Mouse (Mus musculus): ENCODE data around the gene Chd9.
"Not testable (repeated sequence)": the region's sequence is repeated elsewhere in the genome, so short reads cannot be mapped to it uniquely, and the experiment has no call there.

The Chd9 gene

DNA sequence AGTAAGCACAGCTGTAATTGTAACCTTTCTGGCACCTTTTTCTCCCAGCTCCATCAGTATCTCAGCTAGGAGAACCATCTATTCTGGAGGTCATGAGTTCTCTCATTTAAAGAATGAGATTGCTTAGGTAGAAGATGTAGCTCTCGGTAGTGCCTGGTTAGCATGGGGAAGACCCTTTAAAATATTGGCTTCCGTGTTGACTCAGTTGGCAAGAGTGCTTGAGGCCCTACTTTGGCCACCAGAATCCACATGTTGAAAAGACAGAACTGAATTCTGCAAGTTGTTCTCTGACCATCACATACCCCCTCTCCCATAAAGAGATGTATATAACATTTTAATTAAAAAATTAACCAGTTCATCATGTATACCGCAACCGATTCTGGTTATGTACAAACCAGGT lies 78.8 kb downstream of the Chd9 start:
- in situ Hi-C loops (cut with MboI), result no loop called here

DNA sequence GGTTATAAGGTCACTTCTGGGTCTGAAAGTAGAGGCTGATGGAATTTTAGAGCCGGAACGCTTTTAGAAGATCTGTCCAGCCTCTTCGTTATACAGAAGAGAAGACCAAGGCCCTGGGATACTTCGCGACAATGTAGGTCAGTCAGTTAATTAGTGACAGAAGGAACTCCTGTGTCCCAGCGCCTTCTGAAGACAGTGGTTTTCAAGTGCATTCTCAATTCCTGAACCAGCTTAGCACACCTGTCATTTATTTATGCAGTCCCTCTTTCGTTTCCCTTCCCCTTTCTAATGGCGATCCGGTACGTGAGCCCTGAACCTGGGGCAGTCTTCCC lies 79.3 kb downstream of the Chd9 start:
- in situ Hi-C loops (cut with MboI), result no loop called here

DNA sequence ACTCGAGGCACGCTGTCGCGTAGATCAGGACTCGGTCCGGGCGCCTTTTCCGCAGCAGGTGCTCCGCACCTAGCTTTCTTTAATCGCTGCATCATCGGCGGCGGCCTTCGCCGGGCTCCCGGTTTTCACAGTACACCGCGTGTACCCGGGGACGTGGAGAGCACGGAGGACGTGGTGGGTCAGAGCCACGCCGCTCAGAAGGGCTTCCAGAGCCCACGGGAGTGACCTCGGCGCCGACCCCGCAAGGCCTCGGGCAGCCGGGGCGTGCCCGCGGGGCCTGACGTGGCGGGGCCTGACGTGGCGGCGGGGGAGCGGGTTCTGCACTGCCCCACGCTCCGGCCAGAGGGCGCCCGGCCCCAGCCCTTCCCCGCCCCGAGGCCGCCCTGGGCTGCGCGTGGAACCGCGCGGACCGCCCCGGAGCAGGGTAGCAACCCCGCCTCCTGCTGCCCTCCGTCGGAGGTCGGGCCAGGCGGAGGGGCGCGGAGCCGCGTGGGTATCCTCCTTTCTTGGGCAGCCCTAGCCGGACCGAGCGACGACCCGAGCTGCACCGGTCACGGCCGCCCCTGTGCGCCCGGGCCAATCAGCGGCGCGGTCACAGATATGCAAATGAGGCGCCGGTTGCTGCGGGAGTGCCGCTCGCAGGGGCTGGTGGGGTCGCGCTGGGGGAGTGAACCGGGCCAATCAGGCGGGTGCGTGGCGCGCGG lies 79.8 kb downstream of the Chd9 start:
- in situ Hi-C loops (cut with MboI), result no loop called here

DNA sequence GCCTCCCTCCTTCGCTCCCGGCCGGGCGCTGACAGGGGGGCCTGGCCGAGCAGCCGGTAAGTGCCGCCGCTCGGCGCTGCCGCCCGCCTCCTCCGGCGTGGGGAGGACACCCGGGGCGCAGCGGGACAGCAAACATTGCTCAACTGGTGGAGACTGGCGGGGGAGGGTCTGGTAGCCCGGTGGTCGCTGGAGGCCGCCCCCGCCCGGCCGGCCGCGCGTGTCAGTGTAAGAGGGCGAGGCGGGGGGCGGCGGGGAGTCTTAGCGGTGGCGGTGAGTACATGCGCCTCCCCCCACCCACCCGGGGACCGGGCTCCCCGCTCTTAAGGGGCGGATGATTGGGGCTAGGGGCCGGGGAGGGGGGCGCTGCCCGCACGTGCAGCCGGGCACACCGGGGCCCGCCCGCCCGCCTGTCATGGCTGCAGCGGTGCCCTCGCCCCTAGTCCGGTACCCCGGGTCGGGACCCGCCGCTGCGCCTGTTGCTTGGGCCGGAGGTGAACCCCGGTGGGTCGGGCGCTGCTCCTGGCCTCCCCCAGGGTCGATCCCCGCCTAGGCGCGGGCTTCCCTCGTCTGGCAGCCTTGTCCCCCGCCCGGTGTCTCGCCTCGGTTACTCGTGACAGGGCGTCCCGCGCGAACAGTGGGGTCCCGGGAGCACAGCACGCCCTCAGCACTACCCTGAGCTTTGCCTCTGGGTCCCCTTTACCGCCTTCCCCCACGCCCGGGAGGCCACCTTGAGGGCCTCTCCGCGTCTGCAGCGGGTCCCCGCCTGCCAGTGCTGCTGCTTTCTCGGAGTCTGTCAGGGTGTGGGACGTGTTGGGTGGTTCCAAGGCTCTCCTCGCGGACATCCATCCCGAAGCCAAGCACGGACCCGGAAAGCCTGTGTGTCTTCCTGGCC lies 80.7 kb downstream of the Chd9 start:
- in situ Hi-C loops (cut with MboI), result no loop called here

DNA sequence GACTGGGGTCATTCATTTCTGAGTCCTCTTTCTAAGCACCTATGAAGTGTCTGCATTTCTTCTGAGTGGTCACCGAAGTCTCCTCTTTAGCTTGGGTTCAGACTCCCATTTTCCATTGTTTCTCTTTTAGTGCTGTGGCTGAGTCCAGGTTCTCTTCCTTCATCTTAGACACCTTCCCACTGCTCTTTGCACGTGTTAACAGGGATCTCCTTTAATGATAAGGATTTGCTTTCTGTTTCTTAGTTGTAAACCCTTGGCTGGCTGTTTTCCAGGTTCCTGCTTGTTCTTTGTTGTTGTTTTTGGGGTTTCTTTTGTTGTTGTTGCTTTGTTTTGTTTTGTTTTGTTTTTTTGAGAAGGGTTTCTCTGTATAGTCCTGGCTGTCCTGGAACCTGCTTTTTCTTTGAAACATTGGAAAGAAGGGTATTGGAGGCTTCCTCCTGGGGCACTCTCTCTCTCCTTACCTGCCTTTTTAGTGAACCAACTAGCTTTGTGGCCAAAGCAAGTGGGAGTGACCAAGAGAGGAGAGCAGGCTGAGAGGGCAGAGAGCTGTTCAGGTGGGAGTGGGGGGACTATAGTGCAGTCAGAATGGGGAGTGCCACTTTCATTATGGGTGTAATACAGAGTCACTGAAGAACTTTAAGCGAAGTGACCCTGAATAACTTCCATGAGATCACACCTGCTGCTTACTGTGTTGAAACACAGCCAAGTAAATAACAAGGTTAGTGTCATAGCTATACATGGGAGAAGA lies 95.2 kb downstream of the Chd9 start:
- in situ Hi-C loops (cut with MboI), result no loop called here

DNA sequence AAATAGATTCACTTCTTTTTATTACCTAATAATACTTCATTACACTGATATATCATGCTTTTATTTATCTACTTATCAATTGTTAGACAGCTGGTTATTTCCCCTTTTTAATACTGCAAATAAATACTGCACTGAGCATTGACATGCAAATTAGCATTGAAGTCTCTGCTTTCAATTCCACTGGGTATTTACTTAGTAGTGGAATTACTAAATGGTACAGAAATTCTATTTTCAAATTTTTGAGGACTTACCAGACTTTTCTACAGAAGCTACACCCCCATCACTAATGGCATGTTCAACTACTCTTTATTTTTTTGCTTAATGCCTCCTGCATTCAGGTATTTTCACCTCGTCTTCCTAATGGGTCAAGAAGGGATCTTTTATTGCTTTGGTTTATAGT lies 100.3 kb downstream of the Chd9 start:
- in situ Hi-C loops (cut with MboI), result no loop called here

- in situ Hi-C loops (cut with MboI), result not testable (repeated sequence)
Observed at GRCm38 (mm10) chr8:90930125-90930524, 102.0 kb downstream of the Chd9 start.

GRCm38 (mm10) chr8:90932934-90933333 lies 104.8 kb downstream of the Chd9 start:
- in situ Hi-C loops (cut with MboI), result no loop called here

- in situ Hi-C loops (cut with MboI), result no loop called here
Observed at GRCm38 (mm10) chr8:90934786-90935185, 106.6 kb downstream of the Chd9 start.

DNA sequence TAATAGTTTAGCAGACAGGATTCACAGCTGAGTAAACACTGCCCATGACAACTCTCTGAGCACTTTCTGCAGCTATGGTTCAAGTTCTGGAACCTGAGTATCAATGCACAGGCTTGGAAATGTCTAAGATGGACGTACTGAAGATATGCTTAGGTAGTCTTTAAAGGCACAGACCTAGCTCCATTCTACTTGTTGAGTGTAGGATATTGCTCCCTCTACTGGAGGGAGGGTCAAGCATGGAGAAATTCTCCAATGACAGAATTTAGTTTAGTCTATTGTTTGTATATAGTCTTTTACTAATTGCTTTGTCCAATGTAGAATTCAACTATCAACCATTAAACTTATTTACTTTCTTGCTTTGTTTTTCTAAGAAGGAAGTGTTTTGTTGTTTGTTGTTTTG lies 108.7 kb downstream of the Chd9 start:
- in situ Hi-C loops (cut with MboI), result no loop called here

GRCm38 (mm10) chr8:90938352-90938930 lies 110.3 kb downstream of the Chd9 start:
- in situ Hi-C loops (cut with MboI), result no loop called here

DNA sequence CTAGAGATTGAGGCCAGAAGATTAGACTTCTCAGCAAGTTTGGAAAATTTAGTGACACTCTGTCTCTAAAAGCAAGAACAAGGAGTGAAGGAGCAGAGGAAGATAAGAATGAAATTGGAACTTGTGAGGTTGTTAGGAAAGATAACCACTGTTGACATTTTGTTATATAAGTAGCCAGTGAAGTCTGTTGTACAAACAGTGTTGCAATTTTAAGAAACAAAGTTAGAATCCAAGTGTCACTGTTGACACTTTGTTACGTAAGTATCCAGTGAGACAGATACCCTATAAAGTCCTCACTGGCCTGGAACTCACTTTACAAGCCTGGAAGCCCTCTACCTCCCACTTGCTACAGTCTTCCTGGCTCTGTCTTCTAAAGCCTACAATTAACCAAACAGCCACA lies 111.7 kb downstream of the Chd9 start:
- in situ Hi-C loops (cut with MboI), result no loop called here

GRCm38 (mm10) chr8:90943770-90944169 lies 115.6 kb downstream of the Chd9 start:
- in situ Hi-C loops (cut with MboI), result no loop called here

DNA sequence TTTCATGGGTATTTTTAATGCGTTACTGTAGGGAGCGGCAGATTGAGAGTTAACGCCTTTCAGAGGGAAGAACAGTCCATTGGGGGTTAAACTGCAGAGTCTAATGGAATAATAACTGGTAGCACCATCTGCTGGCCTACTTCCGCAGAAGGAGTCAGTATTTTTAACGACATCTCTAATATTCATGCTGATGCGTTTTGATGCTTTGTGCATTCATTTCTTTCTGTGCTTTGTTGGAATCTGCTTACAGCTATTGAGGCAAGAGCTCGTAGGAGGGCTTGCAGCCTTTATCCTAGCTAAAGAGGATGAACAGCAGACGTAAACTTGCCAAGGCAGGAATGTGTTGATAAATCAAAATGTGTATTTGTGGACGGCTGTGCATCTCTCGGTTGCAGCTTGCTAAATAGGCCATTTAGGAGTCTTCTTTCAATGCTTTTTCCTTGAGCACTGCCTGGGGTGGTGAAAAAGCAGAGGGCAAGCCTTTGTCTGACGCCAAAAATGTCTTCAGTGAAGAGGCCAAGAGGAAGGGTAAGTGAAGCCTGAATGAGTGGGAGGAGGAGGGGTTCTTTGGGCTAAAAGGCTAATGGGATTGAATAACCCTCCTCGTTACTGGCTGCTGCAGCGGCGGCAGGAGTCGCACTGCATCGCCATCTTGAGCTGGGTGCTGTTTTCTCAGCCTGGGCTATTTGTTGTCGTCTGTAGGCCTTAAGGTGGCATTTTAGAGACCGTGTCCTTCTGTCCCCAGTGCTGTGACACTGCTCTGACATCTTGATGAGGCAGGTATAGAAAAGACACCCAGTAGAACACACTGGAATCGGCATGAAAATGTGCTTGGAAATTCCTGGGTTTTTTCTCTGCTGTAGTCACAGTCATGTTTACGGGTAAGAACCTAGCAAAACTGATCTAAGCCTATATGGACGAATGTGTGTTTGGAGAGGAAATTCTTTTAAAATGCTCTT lies 126.9 kb downstream of the Chd9 start:
- in situ Hi-C loops (cut with MboI), result loop anchor here (10.0 kb wide), 1 partner anchor 120 kb away; no protein-coding TSS in a partner anchor

DNA sequence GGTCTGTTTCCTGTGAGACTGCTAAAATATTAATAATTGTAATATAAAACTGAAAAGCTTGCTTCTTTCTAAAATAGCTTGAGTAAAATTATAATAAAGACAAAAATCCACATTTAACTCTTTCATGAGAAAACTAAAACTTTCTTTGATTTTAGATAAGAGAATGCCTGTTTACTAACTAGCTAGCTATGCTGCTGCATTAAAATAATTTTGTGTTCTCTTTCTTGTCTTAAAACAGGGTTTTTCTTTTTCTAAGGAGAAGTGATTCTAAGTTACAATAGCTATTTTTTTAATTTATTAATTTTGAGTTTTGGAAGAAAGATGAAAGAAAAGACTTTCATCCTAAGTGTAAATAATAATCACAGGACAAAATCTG lies 127.6 kb downstream of the Chd9 start:
- in situ Hi-C loops (cut with MboI), result loop anchor here (10.0 kb wide), 1 partner anchor 121 kb away; no protein-coding TSS in a partner anchor

GRCm38 (mm10) chr8:90956390-90956789 lies 128.2 kb downstream of the Chd9 start:
- in situ Hi-C loops (cut with MboI), result loop anchor here (10.0 kb wide), 1 partner anchor 122 kb away; no protein-coding TSS in a partner anchor

DNA sequence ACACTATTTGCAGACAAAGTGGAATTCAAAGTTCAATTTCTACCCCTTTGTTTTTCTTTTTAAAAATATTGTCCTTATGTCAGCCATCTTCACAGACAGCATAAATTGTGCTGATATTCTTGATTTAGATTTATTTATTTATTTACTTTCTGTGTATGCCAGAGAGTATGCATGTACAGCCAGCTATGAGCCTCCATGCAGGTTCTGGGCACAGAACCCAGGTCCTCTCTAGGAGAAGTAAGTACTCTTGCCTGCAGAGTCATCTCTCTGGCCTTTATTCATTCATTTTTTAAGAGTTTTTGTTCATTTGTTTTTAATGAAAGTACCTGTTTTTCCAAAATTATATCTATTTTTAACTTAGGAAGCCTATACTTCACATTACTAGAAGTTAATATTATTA lies 129.6 kb downstream of the Chd9 start:
- in situ Hi-C loops (cut with MboI), result loop anchor here (10.0 kb wide), 1 partner anchor 123 kb away; no protein-coding TSS in a partner anchor

DNA sequence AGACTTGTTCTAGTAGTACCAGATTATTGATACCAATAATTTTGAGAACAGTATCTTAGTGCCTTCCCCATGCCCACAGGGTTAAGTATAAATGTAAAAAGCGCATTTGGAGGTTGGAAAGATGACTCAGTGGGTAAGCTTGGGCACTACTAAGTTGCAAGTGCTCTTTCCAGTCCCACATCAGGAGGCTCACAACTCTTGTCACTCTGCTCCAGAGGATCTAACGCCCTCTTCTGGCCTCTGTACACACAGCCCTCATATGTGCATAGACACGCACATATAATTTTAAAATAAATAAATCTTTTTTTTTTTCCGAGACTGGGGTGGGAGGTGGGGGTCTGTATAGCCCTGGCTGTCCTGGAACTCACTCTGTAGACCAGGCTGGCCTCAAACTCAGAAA lies 131.6 kb downstream of the Chd9 start:
- in situ Hi-C loops (cut with MboI), result loop anchor here (10.0 kb wide), 1 partner anchor 125 kb away; no protein-coding TSS in a partner anchor

DNA sequence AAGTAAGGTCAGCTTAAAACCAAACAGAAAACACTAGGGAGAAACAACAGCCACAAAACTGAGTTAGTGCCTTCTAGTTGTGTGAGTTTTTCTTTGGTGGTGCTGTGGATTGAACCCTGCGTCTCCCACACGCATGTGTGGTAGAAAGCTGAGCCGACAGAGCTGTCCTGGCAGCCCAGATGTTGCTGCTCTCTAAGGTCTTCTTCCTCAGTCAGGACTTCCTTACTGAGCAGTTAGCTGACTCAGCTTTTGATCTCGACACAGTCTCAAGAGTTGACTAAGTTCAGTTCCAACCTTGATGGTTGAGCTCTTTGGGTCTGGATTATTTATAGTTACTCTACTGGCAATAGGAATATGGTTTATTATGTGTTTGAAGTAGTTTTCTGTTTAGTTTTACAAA lies 133.5 kb downstream of the Chd9 start:
- in situ Hi-C loops (cut with MboI), result no loop called here

GRCm38 (mm10) chr8:90964044-90964443 lies 135.9 kb downstream of the Chd9 start:
- in situ Hi-C loops (cut with MboI), result no loop called here

Data from mature B cell (primary cell).